Mouse (Mus musculus) adrenal gland, adult 2 months (tissue): Measurements from ENCODE around the gene Gm6217. TPM values are rescaled to one million over a fixed set of nuclear protein-coding genes. Genes with fewer than 3 reads are reported as not detected.
"Not testable (repeated sequence)": the region's sequence is repeated elsewhere in the genome, so short reads cannot be mapped to it uniquely, and the experiment has no call there.

Experiments
- DNase-seq: peaks from one replicate; pipeline ENCODE4 v3.0.0; 2021
- long read RNA-seq: library from polyadenylated mRNA; stranded (forward); transcript quantifications from one replicate; pipeline ENCODE4 v2.0.0, GENCODE M21; 2021
- polyA plus RNA-seq: library from polyadenylated mRNA; depleted of rRNA; stranded (reverse); fragments of >200 nt; gene quantifications from 2 replicates; pipeline ENCODE4 v1.2.3, GENCODE M21; 2012; rRNA removed
- total RNA-seq, 2 experiments: library from RNA; stranded (reverse); gene quantifications; 2 replicates each; pipeline ENCODE4 v1.2.3; 2021

Gm6217 gene
- total RNA-seq (not detected), polyA plus RNA-seq (not detected in 2 replicates)
- long read RNA-seq = 0 reads

DNA sequence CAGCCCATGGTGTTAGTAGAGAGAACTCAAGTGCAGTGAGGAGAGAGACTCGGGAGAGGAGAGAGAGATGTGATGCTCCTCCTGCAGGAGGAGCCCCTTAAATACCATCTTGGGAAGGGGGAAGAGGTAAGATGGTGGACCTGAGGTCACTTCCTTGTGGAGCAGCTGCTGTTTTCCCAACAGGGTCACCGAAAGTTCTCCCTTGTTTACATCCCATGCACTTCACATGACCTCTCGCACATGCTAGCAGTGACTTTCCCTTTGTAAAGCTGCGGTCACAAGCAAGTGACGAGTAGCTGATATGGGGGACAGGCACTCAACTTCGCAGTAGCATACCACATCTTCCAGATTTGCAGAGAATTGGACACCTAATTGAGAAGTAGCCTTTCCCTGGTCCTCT is at the start of gene Gm6217:
Gene Gm6217, minus strand, starts transcription at position 74 of the 400 bp plus-strand sequence.
- not testable (repeated sequence) for DNase-seq

DNA sequence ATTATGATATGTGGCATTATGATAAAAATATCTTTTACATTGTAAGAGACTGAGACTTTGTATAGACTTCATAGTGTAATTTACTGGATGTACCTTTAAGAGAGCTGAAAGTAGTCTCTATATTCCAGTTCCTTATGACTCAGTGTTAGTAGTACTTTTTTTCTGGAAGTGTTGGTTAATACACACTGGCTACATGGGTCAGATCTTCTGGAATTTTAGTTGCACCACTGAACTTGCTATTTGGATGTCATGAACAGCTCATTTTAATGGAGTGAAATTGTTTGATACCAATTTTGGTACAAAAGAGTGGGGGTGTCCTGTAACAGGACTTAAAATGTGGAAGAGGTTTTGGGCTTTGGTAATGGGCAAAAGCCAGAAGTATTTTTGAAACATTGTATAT is 46.6 kb upstream of the Gm6217 start:
- DNase-seq = no peak

DNA sequence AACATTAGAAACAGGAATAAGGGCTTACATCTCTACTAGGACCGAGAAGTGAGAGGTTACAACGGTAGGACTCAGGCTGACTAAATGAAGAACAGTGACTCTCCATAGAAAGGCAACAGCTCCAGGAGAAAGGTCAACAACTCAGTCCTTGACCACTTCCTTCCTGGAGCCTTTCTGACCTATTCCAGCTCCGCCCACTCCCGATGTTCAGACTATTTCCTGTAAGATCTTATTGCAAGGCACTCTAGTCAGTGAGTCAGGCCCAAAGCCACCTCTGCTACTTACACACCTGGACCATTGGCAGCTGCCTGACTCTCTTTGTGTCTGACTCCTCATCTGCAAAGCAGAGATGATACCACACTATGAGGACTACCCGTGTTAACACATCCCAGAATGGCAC is 44.6 kb upstream of the Gm6217 start:
- DNase-seq = peak; percentile 33

DNA sequence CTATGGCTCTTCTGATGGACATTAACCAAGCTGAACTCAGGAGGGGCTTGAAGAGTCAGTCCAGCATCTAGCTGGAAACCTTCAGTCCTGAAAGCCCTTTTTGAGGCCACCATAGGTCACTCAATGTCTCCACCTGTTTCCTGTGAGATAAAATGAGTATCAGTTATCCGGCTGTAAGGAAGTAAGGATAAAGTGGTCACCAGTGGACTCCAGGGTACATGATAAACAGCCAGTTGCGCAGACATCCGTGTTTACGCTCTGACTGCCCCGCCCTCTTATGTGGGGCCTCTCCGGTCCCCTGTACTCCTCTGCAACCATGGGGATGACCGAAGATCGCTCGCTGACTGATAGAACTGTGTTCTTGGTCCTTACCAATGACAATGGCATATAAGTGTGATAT is 43.1 kb upstream of the Gm6217 start:
- no peak for DNase-seq

DNA sequence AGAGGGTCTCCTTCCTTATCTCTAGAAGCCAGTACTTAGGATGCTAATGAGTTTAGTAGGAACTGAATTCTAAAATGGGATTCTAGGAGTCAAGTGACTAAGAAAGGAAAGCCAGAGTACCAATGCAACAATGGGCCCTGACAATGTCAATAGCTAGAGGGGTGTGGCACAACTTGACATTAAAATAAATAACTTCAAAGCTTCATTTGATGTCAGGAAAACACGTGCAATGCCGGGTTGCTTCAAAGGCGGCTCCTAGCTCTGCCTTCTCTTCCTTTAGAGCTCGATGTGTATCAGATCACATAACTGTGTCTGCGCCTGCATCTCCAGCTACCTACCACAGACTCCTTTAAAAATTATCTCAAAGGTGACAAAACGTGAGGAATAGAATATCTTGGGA is 42.7 kb upstream of the Gm6217 start:
- no peak for DNase-seq

DNA sequence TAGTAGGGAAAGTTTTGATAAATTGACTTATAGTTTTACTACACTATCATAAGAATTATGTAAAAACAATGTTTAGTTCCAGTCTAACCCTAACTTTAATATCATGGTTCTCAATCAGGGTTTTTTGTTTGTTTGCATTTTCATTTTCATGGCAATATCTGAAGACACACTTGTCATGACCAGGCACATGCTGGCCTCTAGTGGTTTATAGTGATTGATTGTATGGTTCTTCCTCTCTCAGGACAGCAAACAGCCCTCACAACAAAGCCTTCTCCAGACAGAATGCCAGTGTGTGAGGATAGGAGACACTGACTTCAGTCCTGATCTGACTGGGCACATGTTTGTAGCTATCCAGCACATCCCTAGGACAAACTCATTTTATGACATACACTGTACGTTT is 42.0 kb upstream of the Gm6217 start:
- no peak for DNase-seq

DNA sequence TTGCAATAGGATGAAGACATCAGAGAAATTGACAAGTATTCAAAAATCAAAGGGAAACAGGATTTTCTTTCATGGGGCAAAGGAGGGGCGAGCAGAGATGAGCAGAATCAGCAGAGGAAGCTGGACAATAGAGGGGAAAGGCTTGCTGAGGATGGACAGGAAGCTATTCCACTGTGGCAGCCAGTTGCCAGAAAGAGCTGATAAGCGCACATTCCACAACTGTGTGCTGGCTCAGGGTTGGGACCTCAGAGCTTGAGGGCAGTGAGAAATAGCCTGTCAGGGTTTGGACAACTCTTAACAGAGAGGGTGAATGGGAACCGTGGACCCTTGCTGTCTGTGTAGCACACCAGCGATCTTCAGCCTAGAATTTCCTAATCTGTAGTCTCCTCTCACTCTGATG is 40.8 kb upstream of the Gm6217 start:
- DNase-seq = peak; percentile 61

DNA sequence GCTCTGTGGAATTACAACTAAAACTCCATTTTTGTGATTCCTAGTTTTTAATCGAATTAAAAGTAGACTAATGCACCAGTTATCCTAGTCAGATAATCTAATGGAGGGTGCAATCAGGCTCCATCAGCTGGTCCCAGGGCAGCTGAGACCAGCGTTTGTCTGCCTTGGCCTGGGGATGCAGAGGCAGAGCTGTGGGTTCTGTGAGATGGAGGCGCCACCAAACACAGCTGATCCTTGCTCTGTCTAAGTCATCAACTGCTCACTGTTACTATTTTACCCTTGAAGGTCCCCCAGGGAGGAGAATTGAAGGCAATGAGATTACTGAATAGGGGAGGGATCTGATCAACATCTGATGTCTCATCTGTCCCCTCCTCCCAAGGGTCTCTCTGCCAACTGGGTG is 35.2 kb upstream of the Gm6217 start:
- no peak for DNase-seq

DNA sequence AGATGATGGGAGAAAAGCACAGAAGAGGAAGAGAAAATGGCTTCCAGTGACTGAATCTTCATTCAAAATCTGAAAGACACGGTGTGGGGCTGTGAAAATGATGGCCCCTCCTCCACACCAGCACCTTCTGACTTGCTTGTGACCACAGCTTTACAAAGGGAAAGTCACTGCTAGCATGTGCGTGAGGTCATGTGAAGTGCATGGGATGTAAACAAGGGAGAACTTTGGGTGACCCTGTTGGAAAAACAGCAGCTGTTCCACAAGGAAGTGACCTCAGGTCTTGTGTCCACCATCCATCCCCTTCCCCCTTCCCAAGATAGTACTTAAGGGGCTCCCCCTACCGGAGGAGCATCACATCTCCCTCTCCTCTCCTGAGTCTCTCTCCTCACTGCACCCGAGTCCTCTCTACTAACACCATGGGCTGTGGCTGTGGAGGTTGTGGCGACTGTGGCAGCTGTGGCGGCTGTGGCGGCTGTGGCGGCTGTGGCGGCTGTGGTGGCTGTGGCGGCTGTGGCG is 28.7 kb upstream of the Gm6217 start, which contains the start of gene Gm47955:
Gene Gm47955, plus strand, starts transcription at position 417 of the 516 bp plus-strand sequence.
- DNase-seq = no peak

DNA sequence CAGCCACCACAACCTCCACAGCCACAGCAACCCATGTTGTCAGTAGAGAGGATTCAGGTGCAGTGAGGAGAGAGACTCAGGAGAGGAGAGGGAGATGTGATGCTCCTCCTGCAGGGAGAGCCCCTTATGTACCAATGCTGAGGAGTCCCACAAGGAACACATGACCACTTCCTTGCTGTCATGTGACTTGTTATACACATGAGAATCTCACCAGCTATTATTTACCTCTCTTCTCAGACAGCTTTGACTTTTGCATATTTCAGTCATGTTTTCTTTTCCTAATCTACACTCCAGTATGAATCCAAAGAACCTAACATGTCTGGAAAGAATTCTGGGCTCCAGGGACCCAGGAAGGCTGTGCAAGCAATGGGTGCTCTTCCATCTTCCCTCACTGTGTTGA is 24.7 kb upstream of the Gm6217 start, which contains the start of gene Gm7544:
Gene Gm7544, minus strand, starts transcription at position 101 of the 400 bp plus-strand sequence.
- DNase-seq = not testable (repeated sequence)

DNA sequence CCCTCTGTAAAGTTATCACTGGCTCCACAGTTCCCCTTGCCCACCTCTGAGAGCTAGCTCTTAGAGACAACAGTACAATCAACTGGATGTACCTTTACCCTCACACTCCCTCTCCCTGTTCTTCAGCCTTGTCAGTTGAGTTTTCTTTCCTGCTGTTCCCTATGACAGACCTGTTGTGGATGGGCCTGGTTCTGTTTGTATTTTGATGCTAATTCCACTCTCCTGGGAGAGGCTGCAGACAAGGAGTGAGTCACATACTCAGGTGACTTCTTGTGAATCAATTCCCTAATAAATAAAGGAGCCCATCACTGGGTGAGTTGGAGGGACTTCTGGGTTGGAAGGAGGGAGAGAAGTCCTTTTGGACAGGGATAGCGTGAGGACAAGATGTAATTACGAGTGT is 17.4 kb upstream of the Gm6217 start:
- no peak for DNase-seq

DNA sequence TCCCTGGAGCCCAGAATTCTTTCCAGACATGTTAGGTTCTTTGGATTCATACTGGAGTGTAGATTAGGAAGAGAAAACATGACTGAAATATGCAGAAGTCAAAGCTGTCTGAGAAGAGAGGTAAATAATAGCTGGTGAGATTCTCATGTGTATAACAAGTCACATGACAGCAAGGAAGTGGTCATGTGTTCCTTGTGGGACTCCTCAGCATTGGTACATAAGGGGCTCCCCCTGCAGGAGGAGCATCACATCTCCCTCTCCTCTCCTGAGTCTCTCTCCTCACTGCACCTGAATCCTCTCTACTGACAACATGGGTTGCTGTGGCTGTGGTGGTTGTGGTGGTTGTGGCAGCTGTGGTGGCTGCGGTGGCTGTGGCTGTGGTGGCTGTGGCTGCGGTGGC is 14.8 kb upstream of the Gm6217 start:
- DNase-seq = not testable (repeated sequence)

DNA sequence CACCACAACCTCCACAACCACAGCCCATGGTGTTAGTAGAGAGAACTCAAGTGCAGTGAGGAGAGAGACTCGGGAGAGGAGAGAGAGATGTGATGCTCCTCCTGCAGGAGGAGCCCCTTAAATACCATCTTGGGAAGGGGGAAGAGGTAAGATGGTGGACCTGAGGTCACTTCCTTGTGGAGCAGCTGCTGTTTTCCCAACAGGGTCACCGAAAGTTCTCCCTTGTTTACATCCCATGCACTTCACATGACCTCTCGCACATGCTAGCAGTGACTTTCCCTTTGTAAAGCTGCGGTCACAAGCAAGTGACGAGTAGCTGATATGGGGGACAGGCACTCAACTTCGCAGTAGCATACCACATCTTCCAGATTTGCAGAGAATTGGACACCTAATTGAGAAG is 12.1 kb upstream of the Gm6217 start, which contains the start of gene A030003K21Rik:
Gene A030003K21Rik, minus strand, starts transcription at position 94 of the 400 bp plus-strand sequence.
- not testable (repeated sequence) for DNase-seq

DNA sequence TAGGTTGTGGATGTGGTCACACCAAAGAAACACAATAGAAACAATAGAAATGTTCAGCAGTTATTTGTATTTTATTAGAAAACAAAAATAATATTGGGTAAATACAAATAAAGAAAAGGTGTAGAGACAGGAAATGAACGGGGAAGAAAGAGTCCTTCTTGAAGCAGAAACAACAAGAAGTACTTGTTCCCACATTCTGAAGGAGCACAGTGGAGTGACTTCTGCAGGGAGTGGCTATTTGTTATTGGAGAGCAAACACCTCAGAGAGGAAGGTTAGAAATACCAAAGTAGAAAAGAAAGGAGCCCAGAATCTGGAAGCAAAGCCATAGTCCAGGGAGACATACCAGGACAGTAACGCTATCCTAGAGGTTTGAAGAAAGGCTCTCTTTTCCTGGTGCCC is 11.3 kb upstream of the Gm6217 start:
- DNase-seq = not testable (repeated sequence)

DNA sequence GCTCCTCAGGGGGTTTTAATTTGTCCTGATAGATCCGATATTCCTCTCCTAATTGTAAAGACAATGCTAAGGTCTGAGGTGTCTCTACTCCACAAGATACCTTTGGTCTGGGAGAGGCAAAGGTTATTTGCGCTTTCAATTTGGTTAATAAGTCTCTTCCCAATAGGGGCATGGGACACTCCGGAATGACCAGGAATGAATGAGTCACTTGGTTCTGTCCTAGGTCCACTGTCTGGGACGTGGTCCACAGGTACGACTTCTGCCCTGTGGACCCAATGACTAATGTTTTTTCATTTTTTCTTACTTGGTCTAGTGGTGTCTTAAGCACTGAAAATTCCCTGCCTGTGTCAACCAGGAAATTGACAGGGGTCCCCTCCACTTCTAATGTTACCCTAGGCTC is 7.5 kb upstream of the Gm6217 start:
- no peak for DNase-seq

DNA sequence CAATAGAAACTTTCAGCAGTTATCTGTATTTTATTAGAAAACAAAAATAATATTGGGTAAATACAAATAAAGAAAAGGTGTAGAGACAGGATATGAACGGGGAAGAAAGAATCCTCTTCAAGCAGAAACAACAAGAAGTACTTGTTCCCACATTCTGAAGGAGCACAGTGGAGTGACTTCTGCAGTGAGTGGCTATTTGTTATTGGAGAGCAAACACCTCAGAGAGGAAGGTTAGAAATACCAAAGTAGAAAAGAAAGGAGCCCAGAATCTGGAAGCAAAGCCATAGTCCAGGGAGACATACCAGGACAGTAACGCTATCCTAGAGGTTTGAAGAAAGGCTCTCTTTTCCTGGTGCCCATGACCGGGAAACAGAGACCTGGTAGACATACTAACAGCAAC is 641 bp downstream of the Gm6217 start:
- not testable (repeated sequence) for DNase-seq

DNA sequence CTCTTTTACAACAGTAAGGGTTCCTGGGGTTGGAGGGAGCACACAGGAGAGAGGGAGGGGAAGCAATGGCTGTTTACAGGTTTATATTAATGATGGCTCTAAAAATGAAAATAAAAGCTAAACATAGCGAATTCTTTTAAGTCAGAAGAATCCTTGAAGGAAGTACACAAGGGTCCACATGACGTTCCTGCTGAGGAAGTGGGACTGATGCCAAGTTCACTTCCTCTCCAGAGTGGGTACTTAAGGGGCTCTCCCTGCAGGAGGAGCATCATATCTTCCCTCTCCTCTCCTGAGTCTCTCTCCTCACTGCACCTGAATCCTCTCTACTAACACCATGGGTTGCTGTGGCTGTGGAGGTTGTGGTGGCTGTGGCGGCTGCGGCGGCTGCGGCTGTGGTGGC is 6.5 kb downstream of the Gm6217 start, which contains the start of gene A030014E15Rik:
Gene A030014E15Rik, plus strand, starts transcription at position 268 of the 400 bp plus-strand sequence.
- no peak for DNase-seq

DNA sequence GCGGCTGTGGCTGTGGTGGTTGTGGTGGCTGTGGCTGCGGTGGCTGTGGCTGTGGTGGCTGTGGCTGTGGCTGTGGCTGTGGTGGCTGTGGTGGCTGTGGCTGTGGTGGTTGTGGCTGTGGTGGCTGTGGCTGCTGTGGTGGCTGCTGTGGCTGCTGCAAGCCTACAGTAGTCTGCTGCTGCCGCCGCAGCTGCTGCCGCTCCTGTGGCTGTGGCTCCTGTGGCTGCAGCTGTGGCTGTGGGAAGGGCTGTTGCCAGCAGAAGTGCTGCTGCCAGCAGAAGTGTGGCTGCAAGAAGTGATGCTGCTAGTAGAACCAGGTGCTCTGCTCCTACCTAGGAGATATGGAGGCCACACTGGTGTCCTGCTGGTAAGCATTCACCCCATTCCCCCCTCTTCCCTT is 17.8 kb downstream of the Gm6217 start:
- DNase-seq = not testable (repeated sequence)

DNA sequence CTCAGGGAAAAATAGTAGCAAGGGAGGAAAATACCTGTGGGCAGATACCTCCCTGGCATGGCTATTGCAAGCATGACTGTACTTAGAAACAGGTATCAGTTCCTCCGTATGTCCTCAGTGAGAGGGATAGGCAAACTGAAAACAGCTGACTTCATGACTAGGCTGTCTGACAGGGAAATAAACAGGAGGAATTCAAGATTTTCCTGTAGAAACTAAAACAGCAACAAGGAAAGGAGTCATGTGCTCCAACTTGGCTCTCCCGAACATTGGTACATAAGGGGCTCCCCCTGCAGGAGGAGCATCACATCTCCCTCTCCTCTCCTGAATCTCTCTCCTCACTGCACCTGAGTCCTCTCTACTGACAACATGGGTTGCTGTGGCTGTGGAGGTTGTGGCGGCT is 18.2 kb downstream of the Gm6217 start, which contains the start of gene A030005L19Rik:
Gene A030005L19Rik, plus strand, starts transcription at position 301 of the 400 bp plus-strand sequence.
- no peak for DNase-seq

DNA sequence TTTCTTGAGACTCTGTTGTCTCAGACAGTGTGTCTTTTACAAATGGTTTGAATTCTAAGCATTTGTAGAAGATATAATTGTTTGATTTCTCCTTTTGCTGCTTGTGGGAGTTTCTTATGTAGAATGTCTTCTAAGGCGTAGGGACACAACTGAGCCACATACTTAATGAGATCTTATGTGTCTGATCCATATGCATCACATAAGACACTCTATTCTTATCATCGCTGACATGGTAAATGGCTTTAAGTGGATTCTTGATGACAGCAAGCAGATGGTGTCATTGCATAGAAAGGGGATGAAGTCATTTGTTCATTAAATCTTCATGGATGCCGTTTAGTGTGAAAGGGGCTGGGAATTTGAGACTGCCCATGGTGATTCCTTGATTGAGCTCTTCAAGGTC is 25.3 kb downstream of the Gm6217 start:
- no peak for DNase-seq

DNA sequence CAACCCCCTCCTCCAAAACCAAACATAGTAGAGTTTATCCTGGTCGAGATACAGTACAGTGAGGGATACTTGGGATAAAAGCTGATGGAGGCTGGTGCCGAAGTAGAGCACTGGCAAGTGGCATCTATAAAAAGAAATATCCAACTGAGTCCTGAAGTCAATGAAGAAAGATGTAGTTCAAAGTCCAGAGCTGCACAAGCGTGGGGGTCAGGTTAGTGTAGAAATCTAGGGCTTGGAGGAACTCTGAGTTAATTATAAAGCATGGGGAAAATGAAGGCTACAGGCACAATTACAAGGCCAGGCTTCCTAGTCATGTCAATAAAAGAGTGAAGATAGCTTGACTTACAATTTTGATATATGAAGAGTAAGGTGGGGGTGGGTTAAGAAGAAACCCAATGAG is 30.0 kb downstream of the Gm6217 start:
- no peak for DNase-seq

DNA sequence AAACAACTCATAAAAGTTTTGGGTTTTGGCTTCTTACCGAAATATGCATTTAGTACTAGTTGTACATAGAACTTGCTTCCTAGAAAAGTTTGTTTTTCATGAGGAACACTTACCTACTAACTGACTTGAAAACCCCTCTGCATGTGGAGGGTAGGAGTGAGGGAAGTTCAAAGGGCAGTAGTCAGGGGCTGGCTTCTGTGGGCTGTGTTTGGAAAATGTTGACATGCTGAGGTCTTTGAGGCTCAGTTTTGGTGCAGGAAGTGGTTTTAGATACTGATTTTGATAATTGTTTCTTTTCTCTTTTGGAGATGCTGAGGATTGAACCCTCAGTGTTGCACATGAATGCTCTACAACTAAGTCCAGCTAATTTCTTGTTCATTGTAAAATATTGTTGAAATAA is 30.6 kb downstream of the Gm6217 start:
- no peak for DNase-seq

DNA sequence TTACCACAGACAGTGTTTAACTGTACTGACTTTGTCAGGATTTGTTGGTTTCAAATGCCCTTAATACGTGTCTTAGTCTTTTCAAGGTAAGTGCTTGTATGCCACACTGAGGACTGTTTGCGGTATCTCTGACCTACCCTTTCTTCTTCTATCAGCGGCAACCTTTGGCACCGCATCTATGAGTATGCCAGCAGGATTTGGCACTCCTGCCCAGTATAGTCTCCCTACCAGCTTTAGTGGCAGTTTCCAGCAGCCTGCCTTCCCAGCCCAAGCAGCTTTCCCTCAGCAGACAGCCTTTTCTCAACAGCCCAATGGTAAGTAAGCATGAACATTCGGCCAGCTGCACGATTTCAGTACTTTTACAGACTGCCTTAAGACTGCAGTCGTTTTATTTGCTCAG is 37.9 kb downstream of the Gm6217 start:
- DNase-seq = no peak
